Mouse (Mus musculus) left cerebral cortex, postnatal 4 days (tissue): ENCODE measurements around the gene Rnf20. TPM values are rescaled to one million over a fixed set of nuclear protein-coding genes. Genes with fewer than 3 reads are reported as not detected.
A peak's percentile ranks its signal among the peaks of the same experiment; 100 is the strongest.
"Not testable (repeated sequence)": the region's sequence is repeated elsewhere in the genome, so short reads cannot be mapped to it uniquely, and the experiment has no call there.

ENCODE experiments used
- DNase-seq: peaks from one replicate; pipeline ENCODE4 v3.0.0-alpha.2; 2022
- intact Hi-C: fragments of 180-260 bp; cut with DNase I; formaldehyde crosslinking; loops from one replicate; pipeline ENCODE4 v1.15.1; 2025
- total RNA-seq, 2 experiments: library from RNA; stranded (reverse); gene quantifications; 2 replicates each; pipeline ENCODE4 v1.2.3; 2021

Rnf20 gene
- 10 to 100 TPM; 84.4 to 85.8 TPM for total RNA-seq

- intact Hi-C loops: no loop called here
- peak; percentile 96 for DNase-seq
These were observed at the start of gene Rnf20 for GRCm38 (mm10) chr4:49631319-49632138. TSS of gene Rnf20 (plus strand) at chr4:49632006.

- intact Hi-C loops: no loop called here
These were observed 47.6 kb upstream of the Rnf20 start for GRCm38 (mm10) chr4:49583965-49584831.

GRCm38 (mm10) chr4:49585524-49586101 lies 46.2 kb upstream of the Rnf20 start:
- DNase-seq: no peak
- intact Hi-C loops: no loop called here

More at GRCm38 (mm10) chr4:49583965-49584831, 47.6 kb upstream of the Rnf20 start:
- no peak for DNase-seq

- intact Hi-C loops: no loop called here
- no peak for DNase-seq
These were observed 45.0 kb upstream of the Rnf20 start for GRCm38 (mm10) chr4:49586811-49587210.

- intact Hi-C loops: no loop called here
- DNase-seq: no peak
These were observed 41.7 kb upstream of the Rnf20 start for GRCm38 (mm10) chr4:49590152-49590551.

- DNase-seq: peak; percentile 35
These were observed 35.0 kb upstream of the Rnf20 start for GRCm38 (mm10) chr4:49596846-49597182.

GRCm38 (mm10) chr4:49597183-49598100 lies 34.4 kb upstream of the Rnf20 start, which contains the start of gene Tmem246:
TSS of gene Tmem246 (minus strand) at chr4:49597876.
- peak; percentile 86 for DNase-seq
- intact Hi-C loops: no loop called here

More at GRCm38 (mm10) chr4:49596846-49597182, 35.0 kb upstream of the Rnf20 start:
- intact Hi-C loops: no loop called here

GRCm38 (mm10) chr4:49603161-49603560 lies 28.6 kb upstream of the Rnf20 start:
- intact Hi-C loops: no loop called here
- no peak for DNase-seq

GRCm38 (mm10) chr4:49604016-49604546 lies 27.7 kb upstream of the Rnf20 start:
- intact Hi-C loops: no loop called here
- no peak for DNase-seq

GRCm38 (mm10) chr4:49604616-49605015 lies 27.2 kb upstream of the Rnf20 start:
- no peak for DNase-seq
- intact Hi-C loops: no loop called here

- DNase-seq: no peak
- intact Hi-C loops: no loop called here
These were observed 26.3 kb upstream of the Rnf20 start for GRCm38 (mm10) chr4:49605459-49605858.

- intact Hi-C loops: no loop called here
- no peak for DNase-seq
These were observed 14.9 kb upstream of the Rnf20 start for GRCm38 (mm10) chr4:49616924-49617323.

GRCm38 (mm10) chr4:49619861-49620260 lies 11.9 kb upstream of the Rnf20 start:
- not testable (repeated sequence) for DNase-seq
- intact Hi-C loops: loop anchor here (10.0 kb wide), 1 partner anchor 845 kb away; no protein-coding TSS in a partner anchor

- intact Hi-C loops: loop anchor here (10.0 kb wide), 1 partner anchor 847 kb away; no protein-coding TSS in a partner anchor
- DNase-seq: no peak
These were observed 9.5 kb upstream of the Rnf20 start for GRCm38 (mm10) chr4:49622272-49622671.

GRCm38 (mm10) chr4:49623916-49624315 lies 7.9 kb upstream of the Rnf20 start:
- intact Hi-C loops: loop anchor here (10.0 kb wide), 1 partner anchor 849 kb away; no protein-coding TSS in a partner anchor
- DNase-seq: no peak

- DNase-seq: not testable (repeated sequence)
- intact Hi-C loops: loop anchor here (5.0 to 10.0 kb wide), 3 partner anchors 103 to 933 kb away; partner anchors contain the start of genes Mrpl50 and Zfp189
These were observed 6.8 kb upstream of the Rnf20 start for GRCm38 (mm10) chr4:49624969-49625368.

- peak; percentile 75 for DNase-seq
- intact Hi-C loops: loop anchor here (2.0 to 10.0 kb wide), 4 partner anchors 58 to 935 kb away; partner anchors contain the start of genes Mrpl50 and Zfp189
These were observed 4.8 kb upstream of the Rnf20 start for GRCm38 (mm10) chr4:49626973-49627372.

GRCm38 (mm10) chr4:49628941-49629340 lies 2.9 kb upstream of the Rnf20 start:
- DNase-seq: no peak
- intact Hi-C loops: loop anchor here (5.0 to 10.0 kb wide), 3 partner anchors 107 to 937 kb away; partner anchors contain the start of genes Mrpl50 and Zfp189

GRCm38 (mm10) chr4:49632139-49632481 lies 304 bp downstream of the Rnf20 start:
- intact Hi-C loops: no loop called here

More at GRCm38 (mm10) chr4:49632139-49632481, 304 bp downstream of the Rnf20 start:
- DNase-seq: no peak
